Mouse (Mus musculus): ENCODE data around the gene Pnmt.

GRCm38 (mm10) chr11:98387056-98387577 lies 867 bp downstream of the Pnmt start:
- TF ChIP-seq CTCF (IDR thresholded peaks at IDR 0.05; ENCODE audit: low read depth) (no peak), EP300 (IDR thresholded peaks at IDR 0.05; ENCODE audit: low read depth) (no peak)

Measured in heart, postnatal 0 days (tissue).